Mouse (Mus musculus): ENCODE measurements at regions not wholly inside any gene's neighbourhood (a gene's known extent, or its start where the extent isn't known, plus 50 kb on each side); places are given as distances from the start of the nearest gene placed in this dataset.

GRCm38 (mm10) chr2:179070346-179070745 lies 371.9 kb upstream of the Cdh4 start:
- TF ChIP-seq CTCF (IDR thresholded peaks at IDR 0.05; ENCODE audit: low read depth) (peak; percentile 75), EP300 (optimal IDR thresholded peaks at IDR 0.05) (no peak)
